Mouse (Mus musculus) lung, embryonic 15.5 days (tissue): ENCODE data around the gene Masp1. TPM values are rescaled to one million over a fixed set of nuclear protein-coding genes. Genes with fewer than 3 reads are reported as not detected.

Source experiments
- ATAC-seq: fragments of 200-750 bp; cut with Nextera tagmentation; 2 replicates; pipeline ENCODE4 v1.8.0; 2017; ENCODE audit warnings: moderate number of reproducible peaks, borderline replicate concordance; ENCODE audit not compliant: low FRiP score, low TSS enrichment; ENCODE audit errors: extremely low read depth
- H3K27ac ChIP-seq: fragments of 300-500 bp; sonication (generic); 2 replicates; pipeline ENCODE4 v1.5.1; 2015; ENCODE audit warnings: moderate library complexity, mild to moderate bottlenecking, inconsistent platforms
- H3K27me3 ChIP-seq: fragments of 300-500 bp; sonication (generic); 2 replicates; pipeline ENCODE4 v1.6.1; 2015; ENCODE audit warnings: inconsistent platforms
- H3K36me3 ChIP-seq: fragments of 300-500 bp; sonication (generic); 2 replicates; pipeline ENCODE4 v1.6.1; 2015; ENCODE audit warnings: inconsistent platforms
- H3K4me1 ChIP-seq: fragments of 300-500 bp; sonication (generic); 2 replicates; pipeline ENCODE4 v1.6.1; 2015; ENCODE audit warnings: inconsistent platforms
- H3K4me2 ChIP-seq: fragments of 300-500 bp; sonication (generic); 2 replicates; pipeline ENCODE4 v1.6.1; 2015; ENCODE audit warnings: inconsistent platforms, mild to moderate bottlenecking, moderate library complexity
- H3K4me3 ChIP-seq: fragments of 300-500 bp; sonication (generic); 2 replicates; pipeline ENCODE4 v1.5.1; 2015; ENCODE audit warnings: mild to moderate bottlenecking, inconsistent platforms
- H3K9ac ChIP-seq: fragments of 300-500 bp; sonication (generic); 2 replicates; pipeline ENCODE4 v1.6.1; 2015; ENCODE audit warnings: inconsistent platforms
- H3K9me3 ChIP-seq: fragments of 300-500 bp; sonication (generic); 2 replicates; pipeline ENCODE4 v1.6.1; 2016; ENCODE audit warnings: inconsistent platforms
- WGBS: fragments of 180-500 bp; shearing (Covaris S2); methylation state at CpG from one replicate; pipeline ENCODE4 v1.1.7; 2015; 5-methylcytosine and 5-hydroxymethylcytosine counted together
- polyA plus RNA-seq: library from polyadenylated mRNA; unstranded; fragments of >200 nt; fragmentation: Nextera tagmentation; extraction: Ambion mirVana; gene quantifications from 2 replicates; pipeline ENCODE4 v1.2.1, GENCODE M21; 2015

The Masp1 gene
- polyA plus RNA-seq: 2.8 and 3.6 TPM in 2 replicates

DNA sequence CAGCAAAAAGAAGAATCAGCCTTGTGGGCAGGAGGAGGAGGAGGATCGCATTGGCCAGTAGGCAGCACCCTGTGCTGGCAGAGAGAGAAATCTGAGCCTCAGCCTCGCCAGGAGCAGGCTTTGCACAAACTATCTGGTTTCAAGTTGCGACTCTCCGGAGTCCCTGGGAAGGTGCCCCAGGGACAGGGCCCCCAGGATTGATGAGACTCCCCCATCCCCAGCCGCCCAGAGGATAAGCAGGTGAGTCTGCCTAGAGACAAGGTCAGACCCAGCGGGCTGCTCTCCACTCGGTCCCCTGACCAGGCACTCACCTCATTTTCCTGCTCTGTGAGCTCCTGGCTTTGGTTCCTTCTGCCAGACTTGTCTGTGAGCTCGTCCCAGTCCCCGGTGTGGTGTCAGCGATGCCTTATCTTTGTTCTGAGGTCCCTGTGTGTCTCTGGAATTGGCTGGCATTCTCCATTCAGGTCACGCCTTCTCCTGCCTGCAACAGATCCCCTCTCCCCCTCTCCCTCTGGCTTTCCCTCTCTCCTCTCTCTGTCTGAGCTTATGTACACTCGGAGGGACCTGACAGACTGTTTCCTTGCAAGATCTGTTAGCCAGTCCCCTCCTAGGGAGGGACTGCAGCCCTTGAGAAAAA, at the start of gene Masp1, which contains the start of gene Rtp4:
Gene Masp1, minus strand, starts transcription at position 581 of the 637 bp plus-strand sequence.
Gene Rtp4, plus strand, starts transcription at position 57 of the 637 bp plus-strand sequence.
- WGBS: 2% methylated on average over 12 of the region's 12 CpGs
- H3K4me2 ChIP-seq: peak within 1 kb of the TSS; percentile 60
- H3K27me3 ChIP-seq: no peaks in the 10 kb centered on the region
- peak; percentile 23; the same call in 1 of the 2 replicates for ATAC-seq
- no peak within 1 kb of the TSS for H3K9ac ChIP-seq
- H3K4me1 ChIP-seq: peaks cover 68% of the 10 kb centered on the region
- H3K9me3 ChIP-seq: no peaks in the 10 kb centered on the region
- no peak within 1 kb of the TSS for H3K27ac ChIP-seq
- H3K4me3 ChIP-seq: peak within 1 kb of the TSS; percentile 26
- H3K36me3 ChIP-seq: no peaks in the 10 kb centered on the region

- ATAC-seq: no peak
- 48% methylated on average over 4 of the region's 4 CpGs for WGBS
- H3K27me3 ChIP-seq: no peaks in the 10 kb centered on the region
Measured at GRCm38 (mm10) chr16:23568369-23568958, 47.8 kb upstream of the Masp1 start.

DNA sequence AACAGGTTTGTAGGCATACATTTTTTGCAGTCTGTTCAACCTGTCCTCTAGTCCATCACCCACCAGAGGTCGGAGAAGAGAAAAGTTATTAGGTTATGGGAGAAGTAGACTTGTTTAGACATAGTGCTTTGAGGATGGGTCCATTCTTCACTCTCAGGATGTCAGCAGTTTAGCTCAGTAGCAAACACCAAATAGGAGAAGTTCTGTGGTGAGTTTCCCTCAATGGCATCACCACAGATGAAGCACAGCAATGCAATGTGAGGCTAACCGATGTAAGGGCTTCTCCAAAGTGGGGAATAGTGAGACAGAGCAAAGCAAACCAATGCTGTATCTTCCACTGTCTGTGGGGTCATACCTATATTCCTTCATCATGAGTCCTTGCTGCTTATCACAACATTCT, 37.1 kb upstream of the Masp1 start:
- H3K4me3 ChIP-seq: no peak overlapping the region
- H3K9ac ChIP-seq: no peak overlapping the region
- no peaks in the 10 kb centered on the region for H3K9me3 ChIP-seq
- H3K27ac ChIP-seq: no peak overlapping the region
- H3K4me2 ChIP-seq: no peak overlapping the region
- no peaks in the 10 kb centered on the region for H3K4me1 ChIP-seq
- no peaks in the 10 kb centered on the region for H3K36me3 ChIP-seq
- 68% methylated on average over 2 of the region's 2 CpGs for WGBS
- ATAC-seq: no peak
- no peaks in the 10 kb centered on the region for H3K27me3 ChIP-seq

More at GRCm38 (mm10) chr16:23568369-23568958, 47.8 kb upstream of the Masp1 start:
- no peak overlapping the region for H3K27ac ChIP-seq
- H3K4me2 ChIP-seq: no peak overlapping the region
- no peaks in the 10 kb centered on the region for H3K4me1 ChIP-seq
- H3K36me3 ChIP-seq: no peaks in the 10 kb centered on the region
- no peak overlapping the region for H3K4me3 ChIP-seq
- H3K9ac ChIP-seq: no peak overlapping the region
- no peaks in the 10 kb centered on the region for H3K9me3 ChIP-seq

- H3K27me3 ChIP-seq: no peaks in the 10 kb centered on the region
- H3K4me3 ChIP-seq: no peak overlapping the region
- H3K9ac ChIP-seq: no peak overlapping the region
- no peak overlapping the region for H3K4me2 ChIP-seq
- H3K36me3 ChIP-seq: no peaks in the 10 kb centered on the region
- 79% methylated on average over 5 of the region's 5 CpGs for WGBS
- ATAC-seq: no peak
- H3K4me1 ChIP-seq: no peaks in the 10 kb centered on the region
- H3K27ac ChIP-seq: no peak overlapping the region
- no peaks in the 10 kb centered on the region for H3K9me3 ChIP-seq
Measured at GRCm38 (mm10) chr16:23557195-23557594, 36.6 kb upstream of the Masp1 start.

DNA sequence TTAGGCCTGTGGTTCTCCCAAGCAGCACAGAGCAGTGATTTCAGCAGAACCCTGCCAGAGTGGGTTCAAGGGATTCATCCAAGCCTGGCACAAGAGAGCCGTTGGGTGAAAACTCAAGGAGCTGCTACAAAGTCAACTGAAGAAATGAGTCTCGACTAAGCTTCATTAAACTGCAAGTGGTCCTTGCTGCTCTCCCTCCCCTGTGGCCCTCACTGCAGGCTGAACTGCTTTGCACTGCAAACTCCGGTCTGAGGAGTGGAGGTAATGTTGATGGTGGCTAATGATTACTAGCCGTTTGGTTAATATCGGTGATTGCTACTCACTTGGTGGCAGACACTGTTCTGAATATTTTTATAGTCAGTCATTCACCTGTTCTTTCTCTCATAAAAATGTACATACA, 34.1 kb upstream of the Masp1 start:
- Histone ChIP-seq H3K4me3 (no peak overlapping the region), H3K36me3 (no peaks in the 10 kb centered on the region), H3K9me3 (no peaks in the 10 kb centered on the region), H3K27me3 (no peaks in the 10 kb centered on the region; the same call in 1 of the 2 replicates), H3K4me1 (no peaks in the 10 kb centered on the region), H3K9ac (no peak overlapping the region), H3K4me2 (no peak overlapping the region), H3K27ac (no peak overlapping the region)
- WGBS: 73% methylated on average over 5 of the region's 5 CpGs
- ATAC-seq: no peak

DNA sequence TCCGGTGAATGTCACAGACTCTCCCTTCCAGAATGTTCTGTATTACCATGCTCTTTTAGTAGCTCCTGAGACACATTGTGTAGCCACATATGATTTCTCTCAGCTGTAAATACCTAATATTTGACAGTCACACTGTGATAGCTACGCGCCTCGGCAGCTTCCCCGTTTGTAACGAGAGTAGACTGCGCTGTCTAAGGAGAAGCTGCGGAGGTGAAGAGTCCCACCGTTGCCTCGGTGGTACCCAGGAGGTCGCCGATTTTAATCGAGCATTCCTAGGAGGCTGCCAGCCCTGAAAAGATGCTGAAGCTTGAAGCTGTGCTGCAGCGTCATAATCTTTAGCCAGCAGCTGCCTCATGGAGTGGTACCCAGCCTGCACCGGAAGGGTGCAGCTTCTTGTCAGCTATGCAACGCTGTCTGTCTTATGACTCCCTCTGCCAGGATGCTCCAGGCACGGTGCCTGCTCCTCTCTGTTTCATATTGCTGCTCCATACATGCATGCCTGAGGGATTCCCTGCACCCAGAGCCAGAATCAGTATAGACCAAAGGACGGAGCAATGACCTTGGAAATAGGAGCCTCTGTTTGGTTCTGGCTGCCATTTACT, 30.5 kb upstream of the Masp1 start:
- Histone ChIP-seq H3K36me3 (no peaks in the 10 kb centered on the region), H3K4me1 (no peaks in the 10 kb centered on the region), H3K27me3 (no peaks in the 10 kb centered on the region; the same call in 1 of the 2 replicates), H3K4me3 (no peak overlapping the region), H3K9me3 (no peaks in the 10 kb centered on the region), H3K9ac (no peak overlapping the region), H3K27ac (no peak overlapping the region), H3K4me2 (no peak overlapping the region)
- 78% methylated on average over 18 of the region's 18 CpGs for WGBS
- no peak for ATAC-seq

GRCm38 (mm10) chr16:23550346-23550980, 29.8 kb upstream of the Masp1 start:
- no peaks in the 10 kb centered on the region for H3K4me1 ChIP-seq
- H3K27me3 ChIP-seq: no peaks in the 10 kb centered on the region; the same call in 1 of the 2 replicates
- H3K36me3 ChIP-seq: no peaks in the 10 kb centered on the region
- 44% methylated on average over 8 of the region's 8 CpGs for WGBS
- H3K4me3 ChIP-seq: no peak overlapping the region
- no peaks in the 10 kb centered on the region for H3K9me3 ChIP-seq
- no peak for ATAC-seq
- H3K9ac ChIP-seq: no peak overlapping the region
- no peak overlapping the region for H3K4me2 ChIP-seq
- no peak overlapping the region for H3K27ac ChIP-seq

DNA sequence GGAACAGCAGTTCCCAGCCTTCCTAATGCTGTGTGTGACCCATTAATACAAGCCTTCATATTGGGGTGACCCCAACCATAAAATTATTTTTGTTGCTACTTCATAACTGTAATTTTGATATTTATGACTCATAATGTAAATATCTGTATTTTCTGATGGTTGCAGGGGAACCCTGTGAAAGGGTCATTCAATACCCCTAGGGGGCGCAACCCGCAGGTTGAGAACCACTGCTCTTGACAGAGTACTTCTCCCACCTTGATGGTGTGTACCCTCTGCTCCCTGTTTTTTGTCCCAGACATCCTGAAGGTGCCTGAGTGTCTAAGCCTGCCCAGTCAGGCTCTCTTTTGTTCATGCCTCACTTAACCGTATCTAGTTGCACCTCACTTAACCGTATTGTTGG, 27.2 kb upstream of the Masp1 start:
- H3K4me2 ChIP-seq: no peak overlapping the region
- WGBS: 74% methylated on average over 4 of the region's 4 CpGs
- no peaks in the 10 kb centered on the region for H3K36me3 ChIP-seq
- no peak overlapping the region for H3K4me3 ChIP-seq
- 0 out of 2 replicates have a peak, but pooled peaks cover 6% of the 10 kb centered on the region for H3K4me1 ChIP-seq
- H3K27me3 ChIP-seq: no peaks in the 10 kb centered on the region; the same call in 1 of the 2 replicates
- no peak overlapping the region for H3K9ac ChIP-seq
- no peak overlapping the region for H3K27ac ChIP-seq
- no peaks in the 10 kb centered on the region for H3K9me3 ChIP-seq
- ATAC-seq: no peak

GRCm38 (mm10) chr16:23544361-23544760, 23.7 kb upstream of the Masp1 start:
- no peaks in the 10 kb centered on the region for H3K27me3 ChIP-seq
- no peak overlapping the region for H3K9ac ChIP-seq
- no peaks in the 10 kb centered on the region for H3K36me3 ChIP-seq
- WGBS: 33% methylated on average over 7 of the region's 7 CpGs
- ATAC-seq: no peak
- no peak overlapping the region for H3K4me2 ChIP-seq
- H3K4me1 ChIP-seq: 0 out of 2 replicates have a peak, but pooled peaks cover 6% of the 10 kb centered on the region
- H3K9me3 ChIP-seq: no peaks in the 10 kb centered on the region
- no peak overlapping the region for H3K4me3 ChIP-seq
- H3K27ac ChIP-seq: no peak overlapping the region

GRCm38 (mm10) chr16:23542866-23543265, 22.3 kb upstream of the Masp1 start:
- no peaks in the 10 kb centered on the region for H3K9me3 ChIP-seq
- H3K27me3 ChIP-seq: no peaks in the 10 kb centered on the region
- no peak overlapping the region for H3K9ac ChIP-seq
- no peak overlapping the region for H3K27ac ChIP-seq
- H3K4me3 ChIP-seq: no peak overlapping the region
- WGBS: 58% methylated on average over 4 of the region's 4 CpGs
- 0 out of 2 replicates have a peak, but pooled peaks cover 6% of the 10 kb centered on the region for H3K4me1 ChIP-seq
- H3K4me2 ChIP-seq: no peak overlapping the region
- no peaks in the 10 kb centered on the region for H3K36me3 ChIP-seq
- ATAC-seq: no peak

GRCm38 (mm10) chr16:23541046-23541445, 20.4 kb upstream of the Masp1 start:
- Histone ChIP-seq H3K4me2 (no peak overlapping the region), H3K27ac (peak overlapping the region; percentile 41), H3K27me3 (no peaks in the 10 kb centered on the region), H3K9ac (no peak overlapping the region), H3K9me3 (no peaks in the 10 kb centered on the region), H3K4me1 (0 out of 2 replicates have a peak, but pooled peaks cover 6% of the 10 kb centered on the region), H3K36me3 (no peaks in the 10 kb centered on the region), H3K4me3 (no peak overlapping the region)
- ATAC-seq: peak; percentile 92
- WGBS: 25% methylated on average over 4 of the region's 4 CpGs
